Mouse (Mus musculus): ENCODE results near the gene Sumo1. TPM values are rescaled to one million over a fixed set of nuclear protein-coding genes. Genes with fewer than 3 reads are reported as not detected.

Gene Sumo1
- total and polyA plus RNA-seq, 2 experiments from 2014 or later, result 71.3 to 186 TPM

DNA sequence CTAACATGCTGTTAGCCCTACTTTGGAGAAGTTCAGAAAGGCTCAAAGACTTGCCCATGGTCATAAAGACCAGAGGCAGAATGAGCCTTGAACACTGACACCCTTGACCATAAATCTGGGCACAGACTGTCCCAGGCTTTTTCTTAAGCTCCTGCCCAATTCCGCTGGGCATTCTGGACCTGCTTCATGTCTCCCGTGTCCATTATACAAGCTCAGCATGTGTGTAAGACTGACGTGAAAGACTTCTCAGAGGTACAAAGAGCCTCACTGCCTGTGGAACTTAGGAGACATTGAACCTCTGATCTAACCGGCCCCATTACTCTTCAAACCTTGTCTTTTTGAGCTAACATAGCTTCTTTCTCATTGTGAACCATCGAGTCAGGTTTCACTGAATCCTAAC is 132.3 kb downstream of the Sumo1 start:
- 79% methylated on average over 5 of the region's 5 CpGs for WGBS
- TF ChIP-seq EP300 (IDR thresholded peaks at IDR 0.05; ENCODE audit: low read depth) (no peak), CTCF (IDR thresholded peaks at IDR 0.05; ENCODE audit: low read depth) (no peak)
- no peak overlapping the region for H3K27ac ChIP-seq (ENCODE audit: low read depth)
- no peak overlapping the region for H3K4me2 ChIP-seq (ENCODE audit: low read depth, low read length)
- no peaks in the 10 kb centered on the region for H3K9me3 ChIP-seq (replicated peaks; ENCODE audit: control insufficient read depth, low read length)
- H3K36me3 ChIP-seq (replicated peaks; ENCODE audit: control insufficient read depth, insufficient read depth, low read length), result no peaks in the 10 kb centered on the region
- DNase-seq (ENCODE audit: low spot score) (no peak), ATAC-seq (ENCODE audit: insufficient read depth, low read depth) (no peak)
- no peaks in the 10 kb centered on the region for H3K27me3 ChIP-seq (ENCODE audit: control insufficient read depth, insufficient read depth, low read length)
- H3K9ac ChIP-seq (replicated peaks; ENCODE audit: low read depth, low read length), result no peak overlapping the region
- H3K4me3 ChIP-seq (ENCODE audit: low read depth, low read length), result no peak overlapping the region
- H3K4me1 ChIP-seq (ENCODE audit: control insufficient read depth, insufficient read depth), result no peaks in the 10 kb centered on the region

Other genes starting within 250 kb of the Sumo1 start
- 7.5 and 9.0 TPM in 2 replicates for gene Fzd7, start 188.4 kb downstream of the Sumo1 start, total RNA-seq (2014; rRNA removed; ENCODE audit: low replicate concordance)
- 1.0 and 1.3 TPM in 2 replicates for gene Fzd7, start 188.4 kb downstream of the Sumo1 start, polyA plus RNA-seq (2015; fragmentation: Nextera tagmentation; extraction: Ambion mirVana)
- gene Gm973, start 154.6 kb downstream of the Sumo1 start, total RNA-seq (2014; rRNA removed; ENCODE audit: low replicate concordance), result not detected in 2 replicates
- 0.14 and 0.65 TPM in 2 replicates for gene Gm973, start 154.6 kb downstream of the Sumo1 start, polyA plus RNA-seq (2015; fragmentation: Nextera tagmentation; extraction: Ambion mirVana)
- 30.7 and 31.1 TPM in 2 replicates for gene Nop58, start 14.1 kb upstream of the Sumo1 start, total RNA-seq (2014; rRNA removed; ENCODE audit: low replicate concordance)
- gene Nop58, start 14.1 kb upstream of the Sumo1 start, polyA plus RNA-seq (2015; fragmentation: Nextera tagmentation; extraction: Ambion mirVana), result 70.5 and 82.0 TPM in 2 replicates
- gene Bmpr2, start 92.6 kb upstream of the Sumo1 start, total RNA-seq (2014; rRNA removed; ENCODE audit: low replicate concordance), result 30.5 and 38.5 TPM in 2 replicates
- gene Bmpr2, start 92.6 kb upstream of the Sumo1 start, polyA plus RNA-seq (2015; fragmentation: Nextera tagmentation; extraction: Ambion mirVana), result 5.3 and 6.1 TPM in 2 replicates
- gene Fam117b, start 242.2 kb upstream of the Sumo1 start, total RNA-seq (2014; rRNA removed; ENCODE audit: low replicate concordance), result 7.3 and 7.7 TPM in 2 replicates
- 2.3 and 2.4 TPM in 2 replicates for gene Fam117b, start 242.2 kb upstream of the Sumo1 start, polyA plus RNA-seq (2015; fragmentation: Nextera tagmentation; extraction: Ambion mirVana)